Mouse (Mus musculus) layer of hippocampus, adult 9-10 months (tissue): ENCODE data around the gene Olfr285.

Source experiments
- DNase-seq: peaks from one replicate; pipeline ENCODE4 v3.0.0; 2022; ENCODE audit warnings: low spot score

Gene Olfr285

GRCm38 (mm10) chr15:98317177-98317724 is at the start of gene Olfr285:
Olfr285 (minus strand) TSS chr15:98317353.
- DNase-seq, result no peak

GRCm38 (mm10) chr15:98340887-98341286 is 23.7 kb upstream of the Olfr285 start, which contains the start of gene Olfr284:
Olfr284 (minus strand) TSS chr15:98340987.
- no peak for DNase-seq

GRCm38 (mm10) chr15:98315703-98316102 is 1.4 kb downstream of the Olfr285 start:
- no peak for DNase-seq

GRCm38 (mm10) chr15:98295628-98296551 is 21.3 kb downstream of the Olfr285 start, which contains the start of gene Zfp641:
Zfp641 (minus strand) TSS chr15:98296161.
- no peak for DNase-seq

- DNase-seq, result no peak
Observed at GRCm38 (mm10) chr15:98293651-98294050, 23.5 kb downstream of the Olfr285 start.

GRCm38 (mm10) chr15:98288566-98288965 is 28.6 kb downstream of the Olfr285 start:
- DNase-seq, result no peak

- no peak for DNase-seq
Observed at GRCm38 (mm10) chr15:98286418-98286817, 30.7 kb downstream of the Olfr285 start.
